In the genomic region with DNA sequence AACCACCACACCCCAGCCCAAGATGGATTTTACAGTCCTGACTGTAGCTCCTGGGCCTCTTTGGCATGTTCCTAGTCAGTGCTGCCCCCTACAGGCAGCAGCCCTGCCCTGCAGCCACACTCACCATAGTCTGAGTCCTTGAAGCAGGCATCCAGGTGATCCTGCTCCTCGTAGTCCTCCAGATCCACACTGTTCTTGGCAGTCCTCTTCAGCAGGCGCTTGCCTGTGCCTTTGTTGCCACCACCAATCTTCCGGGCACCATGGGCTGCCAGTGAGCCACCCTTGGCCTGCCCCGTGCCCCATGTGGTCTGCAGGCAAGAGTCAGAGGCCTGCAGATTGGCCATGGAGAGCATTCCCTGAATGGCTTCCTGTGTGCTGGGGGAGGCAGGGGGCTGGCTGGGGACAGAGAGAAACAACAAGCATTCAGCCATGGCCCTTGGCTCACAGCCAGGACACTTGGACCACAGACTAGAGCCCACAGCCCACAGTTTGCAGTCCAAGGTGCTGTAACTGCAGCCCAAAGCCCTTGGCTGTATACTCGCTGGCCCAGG, we compare ENCODE assay signal across 7 mouse cellular contexts.
DNase-seq lines count a peak whose midpoint lies in the region; ATAC-seq and TF ChIP-seq lines count a peak whose summit lies in the region.

No protein-coding gene starts in this region.

- peak; percentile 12 for DNase-seq in MEL-GATA-1-ER (ENCODE audit: extremely low read depth, low read depth)
- DNase-seq in cerebellum, postnatal 10 days: peak; percentile 81 to 87
- DNase-seq in gastrocnemius, adult 18-20 months (ENCODE audit: low spot score): peak; percentile 54
- DNase-seq in kidney, postnatal 0 days (ENCODE audit: low spot score): peak; percentile 46
- DNase-seq in liver, postnatal 0 days: peak; percentile 60
- peak; percentile 82 to 84 for DNase-seq in right cerebral cortex, postnatal 10 days (ENCODE audit: low spot score in 2 of 2)

- no peak overlapping the region for H3K4me2 ChIP-seq in kidney, postnatal 0 days (ENCODE audit: low read length)
- H3K4me2 ChIP-seq in liver, postnatal 0 days (ENCODE audit: low read depth, low read length): no peak overlapping the region

- TF ChIP-seq CTCF in C2C12 (IDR thresholded peaks at IDR 0.05; ENCODE audit: control insufficient read depth, insufficient read depth, insufficient read length): peak; percentile 88
- peak; percentile 78 for TF ChIP-seq CTCF in kidney, postnatal 0 days (IDR thresholded peaks at IDR 0.05; ENCODE audit: low read depth)
- TF ChIP-seq CTCF in liver, postnatal 0 days (IDR thresholded peaks at IDR 0.05; ENCODE audit: low read depth): peak; percentile 81

- WGBS in kidney, postnatal 0 days: 72% methylated on average over 5 of the region's 5 CpGs
- 72% methylated on average over 5 of the region's 5 CpGs for WGBS in liver, postnatal 0 days (ENCODE audit: insufficient replicate concordance)

- H3K27me3 ChIP-seq in C2C12 (ENCODE audit: control insufficient read depth, insufficient read depth, insufficient read length): no peaks in the 10 kb centered on the region
- no peaks in the 10 kb centered on the region for H3K27me3 ChIP-seq in kidney, postnatal 0 days (ENCODE audit: insufficient read depth, low read length)
- H3K27me3 ChIP-seq in liver, postnatal 0 days (ENCODE audit: insufficient read depth, low read length): no peaks in the 10 kb centered on the region

- H3K9ac ChIP-seq in kidney, postnatal 0 days (ENCODE audit: low read depth, low read length): no peak overlapping the region
- H3K9ac ChIP-seq in liver, postnatal 0 days (replicated peaks): no peak overlapping the region

- no peak overlapping the region for H3K27ac ChIP-seq in kidney, postnatal 0 days
- H3K27ac ChIP-seq in liver, postnatal 0 days (ENCODE audit: low read depth): no peak overlapping the region

- no peaks in the 10 kb centered on the region for H3K79me3 ChIP-seq in C2C12 (ENCODE audit: low read depth)

- no peaks in the 10 kb centered on the region for H3K9me3 ChIP-seq in kidney, postnatal 0 days (replicated peaks; ENCODE audit: low read length)
- H3K9me3 ChIP-seq in liver, postnatal 0 days (ENCODE audit: low read length): no peaks in the 10 kb centered on the region

- no peak for ATAC-seq in kidney, postnatal 0 days (replicated peaks; ENCODE audit: low FRiP score, low read depth)
- no peak for ATAC-seq in liver, postnatal 0 days

- H3K4me3 ChIP-seq in C2C12 (ENCODE audit: insufficient read depth, poor library complexity, severe bottlenecking): no peak overlapping the region
- no peak overlapping the region for H3K4me3 ChIP-seq in kidney, postnatal 0 days (replicated peaks; ENCODE audit: low read depth, low read length)
- no peak overlapping the region for H3K4me3 ChIP-seq in liver, postnatal 0 days (ENCODE audit: low read depth, low read length)

- H3K4me1 ChIP-seq in kidney, postnatal 0 days (replicated peaks; ENCODE audit: insufficient read depth, low read length): no peaks in the 10 kb centered on the region
- no peaks in the 10 kb centered on the region for H3K4me1 ChIP-seq in liver, postnatal 0 days (ENCODE audit: insufficient read depth)

- H3K79me2 ChIP-seq in C2C12 (ENCODE audit: control insufficient read depth, insufficient read depth): no peaks in the 10 kb centered on the region

- H3ac ChIP-seq in C2C12 (ENCODE audit: control insufficient read depth, insufficient read length, low read depth): no peak overlapping the region

- peaks cover 12% of the 10 kb centered on the region for H3K36me3 ChIP-seq in C2C12 (ENCODE audit: control insufficient read depth, insufficient read depth)
- peaks cover 41% of the 10 kb centered on the region for H3K36me3 ChIP-seq in kidney, postnatal 0 days (ENCODE audit: insufficient read depth, low read length)
- H3K36me3 ChIP-seq in liver, postnatal 0 days (replicated peaks; ENCODE audit: insufficient read depth, low read length): peaks cover 42% of the 10 kb centered on the region

- no peak for TF ChIP-seq EP300 in liver, postnatal 0 days (IDR thresholded peaks at IDR 0.05; ENCODE audit: low read depth)

TF ChIP-seq in C2C12, 6 proteins besides CTCF, POLR2A, EP300 and RAD21:
- TF ChIP-seq MYOD1 (IDR thresholded peaks at IDR 0.05; ENCODE audit: control insufficient read depth, insufficient read length, low read depth) (no peak), MYOG (IDR thresholded peaks at IDR 0.05; ENCODE audit: control insufficient read depth, extremely low read depth, insufficient read length) (no peak), CEBPB (IDR thresholded peaks at IDR 0.05; ENCODE audit: low read depth) (no peak), MAX (IDR thresholded peaks at IDR 0.05) (no peak), USF1 (IDR thresholded peaks at IDR 0.05; ENCODE audit: low read depth) (no peak), FOSL1 (IDR thresholded peaks at IDR 0.05; ENCODE audit: insufficient read depth, low read length, poor library complexity, severe bottlenecking) (no peak)

Comparison
In these comparisons a context has a peak if more than half of its experiments do, and no peak if none do; other contexts are left out.
1. DNase-seq: peak in every context shown above with its lines; median percentile 84 in cerebellum, postnatal 10 days; 83 in right cerebral cortex, postnatal 10 days; 60 in liver, postnatal 0 days; 54 in gastrocnemius, adult 18-20 months; 46 in kidney, postnatal 0 days; 12 in MEL-GATA-1-ER.